12 mouse cellular contexts compared by ENCODE assay signal in the genomic region with DNA sequence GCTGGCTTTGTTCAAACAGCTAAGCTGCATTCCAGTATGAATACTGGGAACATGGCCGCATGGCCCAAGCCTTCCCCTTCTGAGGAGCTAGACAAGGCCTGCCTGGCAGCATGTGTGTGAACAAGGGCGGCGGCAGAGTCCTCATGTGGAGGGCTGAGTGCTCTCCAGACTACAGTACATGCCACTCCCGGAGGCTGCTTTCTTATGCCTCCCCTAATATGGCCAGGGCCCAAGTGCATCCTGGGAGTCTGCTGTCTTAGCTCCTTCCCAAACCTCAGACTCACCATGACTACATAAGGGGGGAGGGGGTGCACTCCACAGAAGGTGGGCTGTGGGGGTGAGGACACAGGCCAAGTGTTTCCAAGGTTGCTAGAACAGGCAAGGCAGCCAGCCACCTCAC. TPM values are rescaled to one million over a fixed set of nuclear protein-coding genes. Genes with fewer than 3 reads are reported as not detected.
DNase-seq lines count a peak whose midpoint lies in the region; ATAC-seq lines count a peak whose summit lies in the region.
"Had no signal": no experiment of that assay in that cellular context is flagged by ENCODE, and none has a peak within 500 bp of the region (broad histone marks: within the 10 kb centered on the region; RNA-seq: fewer than 3 reads in every experiment).

No protein-coding gene starts in this region.

- DNase-seq in heart, postnatal 10 days, result no peak
- DNase-seq in ZHBTc4 (ENCODE audit: low read depth, low spot score), result peak; percentile 35
- DNase-seq in lung, postnatal 25 days (ENCODE audit: low spot score), result peak; percentile 72
- DNase-seq: gastrocnemius, postnatal 10 days; kidney, adult 8-10 months had no signal

- no peak overlapping the region for H3K4me2 ChIP-seq in heart, embryonic 15.5 days
- H3K4me2 ChIP-seq in intestine, embryonic 15.5 days (replicated peaks), result no peak overlapping the region
- H3K4me2 ChIP-seq: embryonic facial prominence, embryonic 15.5 days; neural tube, embryonic 13.5 days had no signal

- H3K9ac ChIP-seq in heart, embryonic 15.5 days, result no peak overlapping the region
- H3K9ac ChIP-seq in intestine, embryonic 15.5 days, result no peak overlapping the region
- H3K9ac ChIP-seq: embryonic facial prominence, embryonic 15.5 days; neural tube, embryonic 13.5 days had no signal

- ATAC-seq in heart, embryonic 15.5 days (replicated peaks; ENCODE audit: insufficient number of reproducible peaks, insufficient read depth, low FRiP score, low read depth), result no peak
- ATAC-seq in intestine, embryonic 15.5 days, result 0 out of 2 replicates have a peak, but pooled peaks have one; percentile 30
- no peak for ATAC-seq in megakaryocyte-erythroid progenitor cell, adult 5-6 weeks (replicated peaks; ENCODE audit: low FRiP score, low TSS enrichment, poor library complexity, severe bottlenecking)
- ATAC-seq in erythroid progenitor cell, adult 5-6 weeks (replicated peaks; ENCODE audit: low FRiP score, poor library complexity, severe bottlenecking), result no peak

- H3K9me3 ChIP-seq in heart, embryonic 15.5 days (replicated peaks), result no peaks in the 10 kb centered on the region
- H3K9me3 ChIP-seq in intestine, embryonic 15.5 days, result no peaks in the 10 kb centered on the region
- H3K9me3 ChIP-seq: embryonic facial prominence, embryonic 15.5 days; neural tube, embryonic 13.5 days had no signal

- H3K4me3 ChIP-seq in heart, embryonic 15.5 days, result no peak overlapping the region
- H3K4me3 ChIP-seq in intestine, embryonic 15.5 days (replicated peaks), result no peak overlapping the region
- H3K4me3 ChIP-seq: embryonic facial prominence, embryonic 15.5 days; neural tube, embryonic 13.5 days had no signal

- WGBS in heart, embryonic 15.5 days, result 44% methylated on average over 4 of the region's 4 CpGs
- 61% methylated on average over 4 of the region's 4 CpGs for WGBS in intestine, embryonic 15.5 days

- peak overlapping the region; percentile 10; the same call in 1 of the 2 replicates for H3K27ac ChIP-seq in heart, embryonic 15.5 days
- H3K27ac ChIP-seq in intestine, embryonic 15.5 days, result no peak overlapping the region
- H3K27ac ChIP-seq: embryonic facial prominence, embryonic 15.5 days; neural tube, embryonic 13.5 days had no signal

- H3K4me1 ChIP-seq in heart, embryonic 15.5 days (replicated peaks), result peaks cover 18% of the 10 kb centered on the region
- H3K4me1 ChIP-seq in intestine, embryonic 15.5 days (replicated peaks), result peaks cover 7% of the 10 kb centered on the region; the same call in 1 of the 2 replicates
- H3K4me1 ChIP-seq: neural tube, embryonic 13.5 days had no signal

- no peaks in the 10 kb centered on the region for H3K27me3 ChIP-seq in heart, embryonic 15.5 days
- H3K27me3 ChIP-seq in intestine, embryonic 15.5 days (replicated peaks), result no peaks in the 10 kb centered on the region
- H3K27me3 ChIP-seq: CH12.LX; embryonic facial prominence, embryonic 15.5 days; neural tube, embryonic 13.5 days had no signal

- peaks cover 10% of the 10 kb centered on the region; the same call in 1 of the 2 replicates for H3K36me3 ChIP-seq in heart, embryonic 15.5 days
- 0 out of 2 replicates have a peak, but pooled peaks cover 2% of the 10 kb centered on the region for H3K36me3 ChIP-seq in intestine, embryonic 15.5 days

- intact Hi-C loops in heart, postnatal 10 days (cut with DNase I), result no loop called here

RNA-seq across cellular contexts. Expression of gene Klhdc4, which starts 36.7 kb away (rescaled TPM):
- polyA plus RNA-seq in heart, embryonic 15.5 days (2015; fragmentation: Nextera tagmentation; extraction: Ambion mirVana), result 18.7 and 27.6 TPM in 2 replicates
- 10 to 100 TPM; 14.4 to 16.0 TPM for total RNA-seq in heart, postnatal 10 days (2021)
- 33.6 and 41.1 TPM in 2 replicates for polyA plus RNA-seq in intestine, embryonic 15.5 days (2015; fragmentation: Nextera tagmentation; extraction: Ambion mirVana)
- total RNA-seq in megakaryocyte-erythroid progenitor cell, adult 5-6 weeks (2014; fragmentation: Nextera tagmentation), result 45.6 and 50.3 TPM in 2 replicates
- 36.1 and 42.6 TPM in 2 replicates for total RNA-seq in megakaryocyte-erythroid progenitor cell, adult 5-6 weeks (2017)
- total RNA-seq in erythroid progenitor cell, adult 5-6 weeks (2015; ENCODE audit: low replicate concordance), result 7.9 and 16.3 TPM in 2 replicates
- total RNA-seq in erythroid progenitor cell, adult 5-6 weeks (2017; ENCODE audit: low replicate concordance), result 15.7 and 17.9 TPM in 2 replicates

Comparison
In these comparisons a context has a peak if more than half of its experiments do, and no peak if none do; other contexts are left out.
1. DNase-seq: peak in ZHBTc4 (single experiment) and lung, postnatal 25 days (single experiment); none in heart, postnatal 10 days (0 of 2).